25 mouse cellular contexts compared by ENCODE assay signal in genomic region chr2:128839501-128839900, GRCm38 (mm10). TPM values are rescaled to one million over a fixed set of nuclear protein-coding genes. Genes with fewer than 3 reads are reported as not detected.
DNase-seq lines count a peak whose midpoint lies in the region; ATAC-seq lines count a peak whose summit lies in the region.
"Had no signal": no experiment of that assay in that cellular context is flagged by ENCODE, and none has a peak within 500 bp of the region (broad histone marks: within the 10 kb centered on the region; RNA-seq: fewer than 3 reads in every experiment).

No protein-coding gene starts in this region.

- DNase-seq in liver (no peak), 3T3-L1 (ENCODE audit: low read depth, low spot score) (peak; percentile 30), 416B (ENCODE audit: low read depth) (peak; percentile 43)
- no peak for DNase-seq in lung, adult 18-20 months
- no peak for DNase-seq in frontal cortex, postnatal 36 days (ENCODE audit: low spot score in 2 of 2)
- DNase-seq: adrenal gland, postnatal 10 days; adrenal gland, postnatal 36 days; B cell, adult 2 months; cerebellum, adult 18-20 months; cerebellum, adult 9-10 months; cerebellum, postnatal 25 days; forebrain, postnatal 0 days; gastrocnemius, postnatal 25 days; heart, adult 2 months had no signal

- H3K4me2 ChIP-seq in liver, embryonic 12.5 days, result no peak overlapping the region
- H3K4me2 ChIP-seq in lung, embryonic 15.5 days, result no peak overlapping the region
- H3K4me2 ChIP-seq in forebrain, embryonic 16.5 days (ENCODE audit: low read length), result no peak overlapping the region
- H3K4me2 ChIP-seq: forebrain, embryonic 13.5 days; hindbrain, embryonic 12.5 days; hindbrain, embryonic 15.5 days had no signal

- no peaks in the 10 kb centered on the region for H3K9me3 ChIP-seq in liver, embryonic 12.5 days (replicated peaks)
- H3K9me3 ChIP-seq in lung, embryonic 15.5 days, result no peaks in the 10 kb centered on the region
- H3K9me3 ChIP-seq in forebrain, embryonic 16.5 days (ENCODE audit: control insufficient read depth, low read length), result no peaks in the 10 kb centered on the region
- H3K9me3 ChIP-seq: forebrain, embryonic 10.5 days; forebrain, embryonic 13.5 days; G1E; heart, embryonic 10.5 days; hindbrain, embryonic 12.5 days; hindbrain, embryonic 15.5 days had no signal

- H3K27me3 ChIP-seq in liver, embryonic 12.5 days (replicated peaks), result no peaks in the 10 kb centered on the region
- H3K27me3 ChIP-seq in lung, embryonic 15.5 days, result no peaks in the 10 kb centered on the region
- no peaks in the 10 kb centered on the region for H3K27me3 ChIP-seq in forebrain, embryonic 16.5 days (replicated peaks; ENCODE audit: control insufficient read depth, insufficient read depth, low read length)
- H3K27me3 ChIP-seq: CH12.LX; forebrain, embryonic 13.5 days; hindbrain, embryonic 12.5 days; hindbrain, embryonic 15.5 days; Patski had no signal

- WGBS in liver, embryonic 12.5 days (ENCODE audit: insufficient replicate concordance), result 43% methylated on average over 2 of the region's 2 CpGs
- 57% methylated on average over 2 of the region's 2 CpGs for WGBS in lung, embryonic 15.5 days
- WGBS in forebrain, embryonic 16.5 days, result 84% methylated on average over 2 of the region's 2 CpGs

- no peak overlapping the region for H3K27ac ChIP-seq in liver, embryonic 12.5 days
- H3K27ac ChIP-seq in lung, embryonic 15.5 days, result peak overlapping the region; percentile 45
- no peak overlapping the region for H3K27ac ChIP-seq in forebrain, embryonic 16.5 days (ENCODE audit: low read length)
- H3K27ac ChIP-seq: forebrain, embryonic 10.5 days; forebrain, embryonic 13.5 days; heart, adult 2 months; heart, embryonic 10.5 days; hindbrain, embryonic 12.5 days; hindbrain, embryonic 15.5 days had no signal

- ATAC-seq in liver, embryonic 12.5 days, result peak; percentile 42; the same call in 1 of the 2 replicates
- ATAC-seq in lung, embryonic 15.5 days (ENCODE audit: borderline replicate concordance, extremely low read depth, low FRiP score, low TSS enrichment), result no peak
- no peak for ATAC-seq in forebrain, embryonic 16.5 days
- ATAC-seq: forebrain, embryonic 13.5 days; forebrain, postnatal 0 days; Patski had no signal

- no peaks in the 10 kb centered on the region for H3K4me1 ChIP-seq in liver, embryonic 12.5 days
- H3K4me1 ChIP-seq in lung, embryonic 15.5 days, result no peaks in the 10 kb centered on the region
- no peaks in the 10 kb centered on the region for H3K4me1 ChIP-seq in forebrain, embryonic 16.5 days (replicated peaks; ENCODE audit: control insufficient read depth, insufficient read depth, low read length)
- H3K4me1 ChIP-seq: forebrain, embryonic 10.5 days; forebrain, embryonic 13.5 days; heart, embryonic 10.5 days; hindbrain, embryonic 12.5 days; hindbrain, embryonic 15.5 days had no signal

- no peak overlapping the region for H3K4me3 ChIP-seq in liver, embryonic 12.5 days
- H3K4me3 ChIP-seq in lung, embryonic 15.5 days, result no peak overlapping the region
- no peak overlapping the region for H3K4me3 ChIP-seq in forebrain, embryonic 16.5 days (replicated peaks; ENCODE audit: low read length)
- H3K4me3 ChIP-seq: forebrain, embryonic 10.5 days; forebrain, embryonic 13.5 days; heart, adult 2 months; heart, embryonic 10.5 days; hindbrain, embryonic 12.5 days; hindbrain, embryonic 15.5 days had no signal

- H3K9ac ChIP-seq in liver, embryonic 12.5 days, result no peak overlapping the region
- H3K9ac ChIP-seq in lung, embryonic 15.5 days, result no peak overlapping the region
- H3K9ac ChIP-seq in forebrain, embryonic 16.5 days (replicated peaks; ENCODE audit: low read depth, low read length), result no peak overlapping the region
- H3K9ac ChIP-seq: forebrain, embryonic 13.5 days; forebrain, postnatal 0 days; hindbrain, embryonic 12.5 days; hindbrain, embryonic 15.5 days had no signal

- peaks cover 53% of the 10 kb centered on the region for H3K36me3 ChIP-seq in liver, embryonic 12.5 days
- H3K36me3 ChIP-seq in lung, embryonic 15.5 days, result peaks cover 44% of the 10 kb centered on the region
- peaks cover 27% of the 10 kb centered on the region for H3K36me3 ChIP-seq in forebrain, embryonic 16.5 days (ENCODE audit: control insufficient read depth, insufficient read depth)

RNA-seq across cellular contexts. Expression of gene Tmem87b, which starts 21.6 kb away (rescaled TPM):
- polyA plus RNA-seq in liver, embryonic 12.5 days (2016; fragmentation: Nextera tagmentation; extraction: Ambion mirVana), result 9.5 and 9.9 TPM in 2 replicates
- 29.5 and 31.4 TPM in 2 replicates for polyA plus RNA-seq in lung, embryonic 15.5 days (2015; fragmentation: Nextera tagmentation; extraction: Ambion mirVana)
- 45.3 and 45.5 TPM in 2 replicates for polyA plus RNA-seq in forebrain, embryonic 16.5 days (2015; fragmentation: Nextera tagmentation; extraction: Ambion mirVana)

RNA-seq across cellular contexts. Expression of gene Fbln7, which starts 23.3 kb away (rescaled TPM):
- 0.38 and 0.53 TPM in 2 replicates for polyA plus RNA-seq in liver, embryonic 12.5 days (2016; fragmentation: Nextera tagmentation; extraction: Ambion mirVana)
- 8.7 and 9.1 TPM in 2 replicates for polyA plus RNA-seq in lung, embryonic 15.5 days (2015; fragmentation: Nextera tagmentation; extraction: Ambion mirVana)
- polyA plus RNA-seq in forebrain, embryonic 16.5 days (2015; fragmentation: Nextera tagmentation; extraction: Ambion mirVana), result 1.7 and 2.4 TPM in 2 replicates
- polyA plus RNA-seq: G1E had no signal

Comparison
In these comparisons a context has a peak if more than half of its experiments do, and no peak if none do; other contexts are left out.
1. DNase-seq: peak in 3T3-L1 (single experiment) and 416B (single experiment); none in liver (single experiment), lung, adult 18-20 months (0 of 2) and frontal cortex, postnatal 36 days (0 of 2).